Mouse (Mus musculus) G1E (cell line): ENCODE data around the gene B3galt5.

Experiments used
- CTCF ChIP-seq: IDR thresholded peaks from 2 replicates; pipeline ENCODE4 v1.5.1; 2012; ENCODE audit warnings: low read depth, low read length, inconsistent platforms, mixed read lengths
- POLR2AphosphoS5 ChIP-seq: IDR thresholded peaks from 2 replicates; pipeline ENCODE4 v1.6.1; 2012; ENCODE audit warnings: low read depth, low read length, inconsistent platforms; ENCODE audit not compliant: insufficient replicate concordance
- TAL1 ChIP-seq: conservative IDR thresholded peaks from 2 replicates; pipeline ENCODE4 v1.6.1; 2012; ENCODE audit warnings: low read depth, low read length, inconsistent platforms, mixed read lengths

DNA sequence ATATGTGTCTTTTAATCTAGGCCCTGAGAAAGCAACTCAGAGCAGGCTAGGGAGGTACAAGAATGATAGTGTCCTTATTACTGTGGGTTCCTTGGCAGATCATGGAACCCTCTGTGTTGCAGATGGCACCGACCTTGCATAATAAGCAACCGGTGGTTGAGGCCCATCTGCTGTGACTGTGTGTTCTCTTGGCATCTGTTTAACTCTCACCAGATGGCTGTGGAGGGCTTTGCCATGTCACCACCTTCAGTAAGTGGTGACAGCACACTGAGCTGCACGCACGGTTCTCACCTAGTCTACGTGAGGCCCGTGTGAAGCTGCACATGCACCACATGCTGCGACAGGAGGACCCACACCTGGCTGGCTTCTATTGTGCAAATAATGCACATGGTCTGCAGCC lies 14.0 kb downstream of the B3galt5 start:
- TF ChIP-seq CTCF (no peak), TAL1 (no peak), POLR2AphosphoS5 (no peak)
